Mouse (Mus musculus): Measurements from ENCODE around the gene Gtpbp2. TPM values are rescaled to one million over a fixed set of nuclear protein-coding genes. Genes with fewer than 3 reads are reported as not detected.

The Gtpbp2 gene
- total RNA-seq, 2 experiments from 2014 or later = 111 TPM

DNA sequence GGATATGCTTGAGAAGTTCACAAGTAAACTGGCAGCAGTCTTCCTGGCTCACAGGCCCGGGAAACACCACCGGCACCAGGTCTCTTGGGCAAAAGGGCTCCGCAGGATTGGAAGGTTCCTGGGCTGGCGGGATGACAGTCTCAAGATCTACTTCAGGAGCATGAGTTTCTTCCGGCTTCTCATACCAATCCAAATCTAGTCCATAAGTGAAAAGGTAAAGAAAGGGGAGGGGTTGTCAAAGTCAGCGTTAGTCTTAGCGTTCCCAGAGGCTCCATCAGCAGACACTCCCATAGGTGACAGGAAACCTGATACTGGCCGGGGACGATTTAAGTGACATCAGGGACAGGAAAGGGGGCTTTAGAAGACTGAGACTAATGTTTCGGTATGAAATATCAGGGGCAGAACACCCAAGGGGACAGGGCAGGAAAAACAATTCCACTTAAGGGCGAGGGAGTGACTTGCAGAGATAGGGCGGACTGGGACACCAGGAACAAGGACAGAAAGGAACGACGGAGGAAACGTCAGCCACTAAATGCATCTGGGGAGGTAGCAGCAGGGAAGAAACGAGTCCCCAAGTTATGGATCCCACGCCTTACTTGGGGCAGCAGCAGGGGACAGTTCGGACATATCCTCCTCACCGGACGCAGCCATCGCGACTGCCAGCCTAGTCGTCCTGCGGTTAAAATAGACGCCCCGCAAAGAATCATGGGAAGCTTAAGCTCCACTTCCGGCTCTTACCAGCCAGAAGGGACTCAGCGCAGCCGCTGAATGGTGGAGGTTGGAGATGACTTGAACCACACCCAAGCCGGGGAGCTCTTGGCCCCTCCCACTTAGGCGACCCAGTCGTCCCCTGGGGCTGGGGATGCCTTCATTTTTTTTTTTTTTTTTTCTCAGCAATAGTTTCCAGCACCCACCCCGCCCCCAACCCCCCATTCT is 7.7 kb upstream of the Gtpbp2 start, which contains the start of gene Mad2l1bp:
TSS of gene Mad2l1bp (minus strand) at position 707 of the 936 bp plus-strand sequence.
- intact Hi-C loops (cut with DNase I) = no loop called here
- peak; percentile 90 for DNase-seq

DNA sequence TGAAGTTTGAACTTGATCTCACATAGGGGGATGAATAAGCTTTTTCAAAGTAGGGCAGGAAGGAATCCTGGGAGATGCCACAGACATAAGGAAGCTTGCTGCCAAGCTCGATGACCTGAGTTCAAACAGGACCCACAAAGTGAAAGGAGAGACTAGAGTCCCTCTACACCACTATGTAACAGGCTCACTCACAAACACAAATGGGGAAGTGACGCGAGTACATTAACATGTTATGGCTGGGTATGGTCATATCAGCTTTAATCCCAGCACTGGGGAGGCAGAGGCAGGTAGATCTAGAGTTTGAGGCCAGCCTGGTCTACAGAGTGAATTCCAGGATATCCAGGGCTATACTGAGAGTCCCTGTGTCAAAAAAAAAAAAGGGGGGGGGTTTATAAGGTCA is 6.5 kb upstream of the Gtpbp2 start:
- intact Hi-C loops (cut with DNase I) = no loop called here

DNA sequence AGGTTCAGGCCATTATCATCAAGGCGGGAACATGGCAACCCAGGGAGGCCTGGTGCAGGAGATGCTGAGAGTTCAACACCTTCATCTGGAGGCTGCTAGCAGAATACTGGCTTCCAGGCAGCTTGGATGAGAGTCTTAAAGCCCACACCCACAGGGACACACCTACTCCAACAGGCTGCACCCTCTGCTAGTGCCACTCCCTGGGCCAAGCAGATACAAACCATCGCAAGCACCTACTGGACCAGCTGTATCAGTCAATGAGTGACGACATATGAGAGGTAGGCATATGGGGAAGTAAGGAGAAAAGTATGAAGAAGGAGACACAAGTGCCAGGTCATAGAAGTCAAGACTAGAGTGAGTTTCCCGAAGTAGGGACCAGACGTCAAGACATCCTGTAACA is 4.2 kb upstream of the Gtpbp2 start:
- intact Hi-C loops (cut with DNase I) = no loop called here

More for the DNA sequence above, 6.5 kb upstream of the Gtpbp2 start:
- DNase-seq = no peak

DNA sequence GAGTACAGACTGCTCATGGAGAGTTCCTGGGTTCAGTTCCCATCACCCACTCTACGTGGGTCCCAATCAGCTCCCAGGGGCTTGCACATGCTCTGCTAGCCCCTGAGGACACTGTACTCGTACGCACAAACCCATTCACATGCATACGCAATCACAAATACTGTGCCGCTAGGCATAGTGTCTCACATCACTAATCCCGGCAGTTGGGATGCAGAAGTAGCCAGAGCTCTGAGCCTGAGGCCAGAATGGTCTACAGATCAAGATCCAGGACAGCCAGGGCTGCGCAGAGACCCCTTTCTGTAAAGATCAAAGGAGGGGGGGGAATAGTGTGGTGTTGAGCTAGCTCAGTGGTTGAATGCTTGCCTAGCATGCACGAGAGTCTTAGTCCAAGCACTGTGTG is 3.7 kb upstream of the Gtpbp2 start:
- intact Hi-C loops (cut with DNase I) = no loop called here
- DNase-seq = no peak

More for the DNA sequence above, 4.2 kb upstream of the Gtpbp2 start:
- DNase-seq = no peak

DNA sequence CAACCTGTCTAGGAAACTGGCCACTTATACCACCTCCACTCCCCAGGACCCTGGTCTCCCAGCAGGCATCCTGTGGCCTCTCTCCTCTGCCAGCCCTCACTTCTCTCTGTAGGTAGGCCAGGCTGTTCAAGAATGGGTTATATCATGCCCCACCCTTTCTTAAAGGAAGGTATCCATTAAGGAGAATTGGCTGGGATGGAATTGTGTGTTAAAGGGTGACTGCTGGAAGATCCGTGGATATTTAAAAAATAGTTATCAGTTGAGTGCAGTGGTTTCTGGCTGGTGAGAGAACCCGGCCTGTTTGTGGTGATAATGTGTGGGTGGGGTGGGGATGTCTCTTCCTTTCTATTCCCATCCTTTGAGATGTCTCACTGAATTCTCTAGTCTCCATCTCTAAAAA is 1.6 kb upstream of the Gtpbp2 start:
- intact Hi-C loops (cut with DNase I) = no loop called here
- DNase-seq = no peak

DNA sequence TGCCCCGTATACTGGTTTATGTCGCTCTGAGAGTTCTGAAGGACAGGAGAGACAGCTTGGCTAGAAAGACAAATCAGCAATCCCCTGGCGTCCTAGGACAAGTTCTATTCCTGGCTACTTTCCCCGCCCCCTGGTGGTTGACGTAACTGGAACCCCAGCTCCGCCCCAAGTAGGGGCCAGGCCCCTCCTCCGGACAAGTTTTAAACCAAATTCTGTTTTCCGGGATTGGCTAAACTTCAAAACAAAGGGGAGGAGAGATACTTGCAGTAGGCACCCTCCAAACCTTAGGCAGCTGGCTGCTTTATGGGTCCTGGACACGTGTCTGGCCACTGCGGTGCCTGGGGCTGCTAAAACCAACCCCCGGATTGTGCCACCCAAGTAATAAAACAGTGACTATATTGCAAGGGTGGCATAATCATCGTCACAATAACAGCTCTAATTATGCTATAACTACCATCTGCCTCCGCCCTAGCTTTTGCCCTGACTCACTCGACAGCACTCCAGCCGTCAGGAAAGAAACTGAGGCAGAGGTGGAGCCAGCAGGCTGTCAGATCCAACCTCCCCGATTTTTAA is 656 bp upstream of the Gtpbp2 start:
- intact Hi-C loops (cut with DNase I) = no loop called here
- DNase-seq = peak; percentile 88

DNA sequence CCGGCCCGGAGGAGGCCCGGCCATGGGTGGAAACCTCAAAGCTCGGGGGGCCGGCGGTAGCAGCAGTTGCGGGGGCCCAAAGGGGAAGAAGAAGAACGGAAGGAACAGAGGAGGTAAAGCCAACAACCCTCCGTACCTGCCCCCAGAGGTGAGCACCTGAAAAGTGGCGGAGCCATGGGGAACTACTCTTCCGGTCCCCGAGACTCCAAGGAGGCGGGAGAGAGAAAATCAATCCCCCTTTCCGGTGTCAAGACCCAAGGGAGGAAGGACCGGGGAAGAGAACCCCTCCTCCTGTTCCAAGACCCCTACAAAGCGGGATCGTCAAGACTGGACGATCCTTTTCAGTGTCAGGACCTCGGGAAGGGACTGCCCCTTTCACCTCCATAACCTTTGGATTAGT is 347 bp downstream of the Gtpbp2 start:
- intact Hi-C loops (cut with DNase I) = no loop called here
- no peak for DNase-seq

DNA sequence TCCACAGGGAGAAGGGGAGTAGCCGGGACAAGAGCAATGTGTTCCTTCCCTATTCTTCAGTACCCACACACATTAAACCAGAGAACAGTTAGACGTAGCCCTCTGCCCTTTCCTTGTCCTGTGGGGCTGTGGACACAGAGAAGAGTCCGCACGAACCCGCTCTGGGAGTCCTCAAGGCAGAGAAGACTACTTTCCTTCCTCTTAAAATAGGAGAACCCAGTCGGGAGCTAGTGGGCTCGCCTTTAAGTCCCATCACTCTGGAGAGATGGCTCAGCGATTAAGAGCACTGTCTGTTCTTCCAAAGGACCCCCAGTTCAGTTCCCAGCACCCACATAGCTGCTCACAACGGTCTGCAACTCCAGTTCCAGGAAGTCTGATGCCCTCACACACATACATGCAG is 878 bp downstream of the Gtpbp2 start:
- intact Hi-C loops (cut with DNase I) = no loop called here
- no peak for DNase-seq

DNA sequence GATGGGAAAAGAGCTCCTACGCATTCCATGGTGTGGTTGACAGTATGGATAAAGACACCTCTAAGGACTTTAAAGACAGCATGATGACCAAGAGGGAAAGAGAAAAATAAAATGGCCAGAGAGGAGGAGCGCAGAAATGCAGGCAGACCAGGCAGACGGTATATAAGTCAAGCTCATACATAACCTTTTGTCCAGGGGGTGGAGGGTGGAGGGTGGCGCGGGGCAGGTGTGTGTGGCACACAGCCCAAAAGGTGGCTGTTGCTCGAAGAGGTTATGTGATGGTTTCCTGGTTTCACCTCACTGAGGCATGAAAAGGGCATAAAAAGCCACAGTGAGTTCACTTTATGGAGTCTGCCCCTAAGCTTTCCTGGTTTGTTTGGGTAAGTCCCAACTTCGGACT is 1.7 kb downstream of the Gtpbp2 start:
- intact Hi-C loops (cut with DNase I) = no loop called here
- DNase-seq = no peak

DNA sequence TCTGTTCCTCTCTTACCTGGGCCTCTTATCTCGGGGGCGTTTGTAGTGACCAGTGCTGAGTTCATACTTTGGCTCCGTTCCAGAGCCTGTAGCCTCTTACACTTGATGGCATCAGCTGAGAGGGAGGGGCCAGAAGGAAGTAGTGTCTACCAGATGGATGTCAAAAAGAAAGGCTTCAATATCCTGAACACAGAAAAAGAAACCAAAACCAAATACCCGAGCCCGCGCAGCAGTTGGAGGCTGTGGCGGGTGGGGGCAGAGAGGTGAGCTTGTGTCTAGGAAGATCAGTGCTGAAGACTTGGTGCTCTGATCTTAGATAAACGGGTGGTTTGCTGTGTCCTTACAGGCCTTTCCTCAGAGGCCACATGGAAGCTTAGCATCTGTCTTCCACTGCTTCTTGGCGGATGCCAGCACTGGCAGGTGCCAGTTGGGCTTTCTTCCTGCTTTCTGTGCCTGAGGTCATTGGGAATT is 2.2 kb downstream of the Gtpbp2 start:
- no peak for DNase-seq
- intact Hi-C loops (cut with DNase I) = no loop called here

DNA sequence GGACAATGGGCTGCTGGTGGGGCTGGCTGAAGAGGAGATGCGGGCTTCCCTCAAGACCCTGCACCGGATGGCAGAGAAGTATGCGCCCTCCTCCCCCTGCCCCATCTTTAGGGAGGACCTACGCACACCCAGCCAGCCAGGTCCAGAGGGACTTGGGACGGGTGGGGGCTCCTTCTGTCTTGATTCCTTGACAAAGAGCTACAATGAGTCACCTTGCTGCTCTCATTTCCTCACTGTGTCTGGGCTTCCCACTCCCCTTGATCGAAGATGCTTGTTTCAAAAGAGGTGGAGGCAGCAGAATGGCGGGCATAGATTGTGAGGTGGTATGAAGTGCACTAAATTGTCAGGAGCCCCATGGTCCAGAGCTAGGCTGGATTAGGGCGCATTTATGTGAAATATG is 3.5 kb downstream of the Gtpbp2 start:
- DNase-seq = no peak
- intact Hi-C loops (cut with DNase I) = no loop called here

DNA sequence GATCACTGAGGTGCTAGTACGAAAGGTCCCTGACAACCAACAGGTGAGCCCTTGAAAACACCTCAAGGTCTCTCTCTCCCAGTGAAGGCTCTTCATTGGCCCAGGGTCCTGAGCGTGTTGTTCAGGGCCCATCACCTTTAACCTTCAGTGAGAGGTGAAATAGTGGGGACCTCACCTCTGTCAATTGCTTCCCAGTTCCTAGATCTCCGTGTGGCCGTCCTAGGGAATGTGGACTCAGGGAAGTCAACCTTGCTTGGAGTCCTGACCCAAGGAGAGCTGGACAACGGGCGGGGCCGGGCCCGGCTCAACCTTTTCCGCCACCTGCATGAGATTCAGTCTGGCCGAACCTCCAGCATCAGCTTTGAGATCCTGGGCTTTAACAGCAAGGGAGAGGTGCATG is 4.0 kb downstream of the Gtpbp2 start:
- intact Hi-C loops (cut with DNase I) = no loop called here
- no peak for DNase-seq

DNA sequence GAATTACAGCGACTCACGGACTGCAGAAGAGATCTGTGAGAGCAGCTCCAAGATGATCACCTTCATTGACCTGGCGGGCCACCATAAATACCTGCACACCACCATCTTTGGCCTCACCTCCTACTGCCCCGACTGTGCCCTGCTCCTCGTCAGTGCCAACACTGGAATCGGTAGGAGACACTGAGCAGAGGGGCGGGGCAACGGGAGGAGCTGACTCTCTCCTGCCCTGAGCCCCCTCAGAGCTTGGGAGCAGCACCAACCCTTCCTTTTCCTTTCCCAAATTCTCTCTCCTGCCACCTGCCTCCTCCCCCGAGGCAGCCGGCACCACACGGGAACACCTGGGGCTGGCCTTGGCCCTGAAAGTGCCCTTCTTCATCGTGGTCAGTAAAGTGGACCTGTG is 4.6 kb downstream of the Gtpbp2 start:
- intact Hi-C loops (cut with DNase I) = no loop called here
- no peak for DNase-seq

DNA sequence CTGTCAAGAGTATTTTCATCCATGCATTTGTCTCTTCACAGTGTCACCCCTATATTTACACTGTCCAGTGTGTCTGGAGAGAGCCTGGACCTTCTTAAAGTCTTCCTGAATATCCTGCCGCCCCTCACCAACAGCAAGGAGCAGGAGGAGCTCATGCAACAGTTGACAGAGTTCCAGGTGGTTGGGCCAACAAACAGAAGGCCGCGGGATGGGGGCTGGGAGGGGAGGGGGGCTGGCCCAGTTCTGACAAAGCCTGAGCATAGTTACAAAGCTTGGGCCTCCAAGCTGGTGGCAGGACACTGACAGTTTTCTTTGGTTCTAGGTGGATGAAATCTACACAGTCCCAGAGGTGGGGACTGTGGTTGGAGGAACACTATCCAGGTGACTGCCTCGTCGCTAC is 5.4 kb downstream of the Gtpbp2 start:
- peak; percentile 49 for DNase-seq
- intact Hi-C loops (cut with DNase I) = no loop called here

DNA sequence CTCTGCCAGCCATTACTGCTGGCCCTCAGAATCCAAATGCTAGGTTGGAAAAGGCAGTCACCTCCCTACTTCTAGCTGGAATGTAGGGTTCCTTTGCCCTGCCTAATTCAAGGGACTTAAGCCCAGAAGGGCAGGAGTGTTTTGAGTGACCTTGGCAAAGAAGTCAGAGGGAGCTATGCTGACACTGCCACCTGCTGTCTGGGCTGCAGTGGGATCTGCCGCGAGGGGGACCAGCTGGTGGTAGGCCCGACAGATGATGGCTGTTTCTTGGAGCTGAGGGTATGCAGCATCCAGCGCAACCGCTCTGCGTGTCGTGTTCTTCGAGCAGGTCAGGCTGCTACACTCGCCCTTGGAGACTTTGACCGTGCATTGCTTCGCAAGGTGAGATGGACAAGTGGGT is 6.2 kb downstream of the Gtpbp2 start:
- intact Hi-C loops (cut with DNase I) = no loop called here
- peak; percentile 51 for DNase-seq

DNA sequence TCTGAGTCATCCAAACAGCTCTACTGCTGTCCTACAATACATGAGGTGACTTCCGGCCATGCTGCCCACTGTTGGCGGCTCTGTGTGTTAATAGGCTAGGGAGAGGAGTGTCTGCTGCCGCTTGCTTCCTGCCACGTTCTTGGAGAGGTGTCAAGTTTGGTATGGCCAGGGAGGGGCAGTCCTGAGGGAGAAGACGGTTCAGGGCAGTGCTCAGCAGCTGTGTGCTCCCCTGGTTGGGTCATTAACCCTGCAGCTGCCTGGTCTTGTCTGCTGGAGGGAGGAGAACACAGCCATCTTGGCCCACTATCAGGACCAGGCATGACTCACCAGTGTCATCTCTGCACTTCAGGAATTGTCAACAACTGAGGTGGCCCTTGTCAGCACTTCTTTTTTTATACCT is 7.5 kb downstream of the Gtpbp2 start:
- intact Hi-C loops (cut with DNase I) = no loop called here
- no peak for DNase-seq

DNA sequence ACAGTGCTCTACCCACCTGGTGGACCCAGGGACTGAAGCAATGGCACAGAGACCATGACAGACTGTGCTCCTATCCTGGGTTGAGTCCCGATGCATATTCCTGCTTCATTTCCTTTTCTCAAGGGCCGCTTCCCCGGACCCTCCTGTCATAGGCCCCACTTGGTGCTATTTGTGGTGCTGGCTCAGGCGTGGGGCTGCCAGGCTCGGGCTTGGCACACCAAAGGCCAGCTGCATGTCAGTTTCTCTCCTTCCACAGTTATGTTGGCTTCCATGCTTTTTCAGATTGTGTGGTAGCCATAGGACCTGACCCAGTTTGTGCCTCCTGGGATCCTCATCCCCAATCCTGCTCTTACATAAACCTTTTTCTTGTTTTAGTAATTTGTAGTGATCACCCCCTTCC is 7.9 kb downstream of the Gtpbp2 start:
- intact Hi-C loops (cut with DNase I) = no loop called here
- DNase-seq = no peak

DNA sequence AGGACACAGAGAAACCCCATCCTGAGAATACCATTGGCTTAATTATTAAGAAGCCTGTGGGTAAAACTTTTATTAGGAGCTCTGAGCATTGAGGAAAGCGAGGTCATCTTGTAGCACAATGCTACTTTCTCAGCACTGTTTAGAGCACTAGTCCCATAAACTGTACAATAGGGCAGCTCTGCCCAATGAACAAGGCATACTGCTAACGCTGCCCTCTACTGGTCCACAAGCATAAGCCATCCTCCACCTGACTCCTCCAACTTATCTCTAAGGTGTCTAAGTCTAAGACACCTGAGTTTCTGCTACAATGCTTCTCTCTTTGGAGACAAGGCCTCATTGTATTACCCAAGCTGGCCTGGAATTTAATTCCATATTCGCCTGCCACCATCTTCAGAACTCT is 9.7 kb downstream of the Gtpbp2 start:
- intact Hi-C loops (cut with DNase I) = no loop called here
- no peak for DNase-seq

DNA sequence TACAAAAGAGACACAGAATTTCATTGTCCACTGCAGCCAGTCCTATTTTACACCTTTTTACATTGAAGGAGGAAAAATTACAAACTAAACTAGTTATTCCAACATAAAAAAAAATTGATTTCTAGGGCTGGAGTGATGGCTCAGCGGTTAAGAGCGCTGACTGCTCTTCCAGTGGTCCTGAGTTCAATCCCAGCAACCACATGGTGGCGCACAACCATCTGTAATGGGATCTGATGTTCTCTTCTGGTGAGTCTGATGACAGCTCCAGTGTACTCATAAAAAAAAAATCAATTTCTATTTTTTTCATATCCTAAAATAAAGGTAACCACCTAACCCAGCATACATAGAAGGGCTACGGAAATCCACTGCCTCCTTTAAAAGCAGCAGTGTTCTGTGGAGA is 21.4 kb downstream of the Gtpbp2 start:
- intact Hi-C loops (cut with DNase I) = no loop called here

DNA sequence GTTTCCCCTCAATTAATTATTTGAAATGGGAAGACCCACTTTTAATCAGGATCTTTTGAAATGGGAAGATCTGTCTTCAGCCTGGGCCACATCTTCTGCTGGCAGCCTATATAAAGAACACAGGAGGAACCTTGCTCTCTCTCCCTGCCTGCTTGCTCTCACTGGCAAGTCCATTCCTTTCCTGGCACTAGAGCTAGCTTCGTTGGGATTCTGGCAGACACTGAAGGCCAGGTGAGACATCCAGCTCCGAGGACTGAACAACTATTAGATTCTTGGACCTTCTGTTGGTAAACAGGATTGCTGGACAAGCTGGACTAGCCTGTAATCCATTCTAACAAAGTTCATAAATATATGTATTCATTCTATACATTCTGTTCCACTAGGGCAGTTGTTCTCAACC is 28.0 kb downstream of the Gtpbp2 start:
- intact Hi-C loops (cut with DNase I) = no loop called here
- DNase-seq = no peak

More for the DNA sequence above, 21.4 kb downstream of the Gtpbp2 start:
- no peak for DNase-seq

DNA sequence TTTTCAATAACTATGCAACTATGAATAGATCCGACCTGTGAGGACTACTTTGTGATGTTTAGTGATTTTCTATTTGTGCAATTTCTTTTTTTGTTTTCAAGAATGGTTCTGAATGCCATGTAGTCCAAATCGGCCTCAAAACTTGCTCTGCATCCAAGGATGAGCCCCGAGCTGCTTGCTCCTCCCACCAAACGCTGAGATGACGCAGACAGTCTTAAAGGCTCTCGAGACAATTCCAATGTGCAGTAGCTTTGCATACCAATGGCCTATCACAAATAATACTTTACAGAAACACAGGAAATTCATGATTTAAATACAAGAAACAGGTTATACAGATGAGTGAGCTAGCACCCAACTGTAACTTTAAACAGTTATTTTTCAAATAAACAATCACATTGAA is 40.3 kb downstream of the Gtpbp2 start:
- intact Hi-C loops (cut with DNase I) = no loop called here
- no peak for DNase-seq

DNA sequence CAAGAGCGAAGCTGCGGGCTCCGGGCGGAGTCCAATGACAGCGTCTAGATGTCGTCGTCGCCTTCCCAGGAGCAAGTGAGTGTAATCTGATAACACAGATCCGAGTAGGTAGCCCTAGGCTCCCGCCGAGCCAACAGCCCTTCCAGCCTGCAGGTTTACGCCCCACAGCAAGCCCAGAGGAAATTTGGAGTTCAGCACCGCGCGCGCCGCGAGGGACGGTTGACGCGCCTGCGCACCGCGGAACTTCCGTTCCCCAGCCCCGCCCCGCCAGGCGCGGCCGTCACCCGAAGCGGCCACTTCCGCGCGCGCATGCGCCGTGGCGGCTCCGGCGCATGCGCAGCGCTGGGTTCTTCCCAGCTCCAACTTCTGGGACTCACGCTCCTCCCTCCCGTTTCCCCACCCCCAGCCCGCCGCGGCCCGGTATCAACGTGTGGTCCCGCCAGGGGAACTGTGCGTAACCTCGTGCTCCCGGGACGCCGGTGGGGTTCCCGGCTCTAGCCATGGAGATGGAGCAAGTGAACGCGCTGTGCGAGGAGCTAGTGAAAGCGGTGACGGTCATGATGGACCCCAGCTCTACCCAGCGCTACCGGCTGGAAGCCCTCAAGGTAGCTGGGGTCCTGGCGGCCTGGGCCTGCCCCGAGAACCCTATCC is 41.7 kb downstream of the Gtpbp2 start, which contains the start of the genes Polh and Xpo5:
TSS of gene Polh (minus strand) at position 225 of the 651 bp plus-strand sequence.
TSS of gene Xpo5 (plus strand) at position 362 of the 651 bp plus-strand sequence.
- peak; percentile 94 for DNase-seq
- intact Hi-C loops (cut with DNase I) = no loop called here
